Mouse (Mus musculus): ENCODE data around the gene Il2.

Gene Il2

GRCm38 (mm10) chr3:37125655-37126054 lies at the start of gene Il2:
Gene Il2 (minus strand): TSS chr3:37125959.
- DNase-seq (ENCODE audit: low spot score in 2 of 2) = no peak

- DNase-seq (ENCODE audit: low spot score in 2 of 2) = no peak
Observed at GRCm38 (mm10) chr3:37174711-37175572, 49.2 kb upstream of the Il2 start.

- peak in 1 of 2 experiments; percentile 15 for DNase-seq (ENCODE audit: low spot score in 2 of 2)
Observed at GRCm38 (mm10) chr3:37173285-37173684, 47.5 kb upstream of the Il2 start.

GRCm38 (mm10) chr3:37169283-37169682 lies 43.5 kb upstream of the Il2 start:
- no peak for DNase-seq (ENCODE audit: low spot score in 2 of 2)

- DNase-seq (ENCODE audit: low spot score in 2 of 2) = no peak
Observed at GRCm38 (mm10) chr3:37161096-37161495, 35.3 kb upstream of the Il2 start.

GRCm38 (mm10) chr3:37158246-37158645 lies 32.5 kb upstream of the Il2 start:
- DNase-seq (ENCODE audit: low spot score in 2 of 2) = no peak

GRCm38 (mm10) chr3:37157082-37157481 lies 31.3 kb upstream of the Il2 start:
- no peak for DNase-seq (ENCODE audit: low spot score in 2 of 2)

- no peak for DNase-seq (ENCODE audit: low spot score in 2 of 2)
Observed at GRCm38 (mm10) chr3:37154396-37154795, 28.6 kb upstream of the Il2 start.

- DNase-seq (ENCODE audit: low spot score in 2 of 2) = peak; percentile 15 to 20
Observed at GRCm38 (mm10) chr3:37153004-37153403, 27.2 kb upstream of the Il2 start.

GRCm38 (mm10) chr3:37152274-37152673 lies 26.5 kb upstream of the Il2 start:
- no peak for DNase-seq (ENCODE audit: low spot score in 2 of 2)

- no peak for DNase-seq (ENCODE audit: low spot score in 2 of 2)
Observed at GRCm38 (mm10) chr3:37146810-37147209, 21.1 kb upstream of the Il2 start.

- DNase-seq (ENCODE audit: low spot score in 2 of 2) = no peak
Observed at GRCm38 (mm10) chr3:37146406-37146805, 20.6 kb upstream of the Il2 start.

- DNase-seq (ENCODE audit: low spot score in 2 of 2) = no peak
Observed at GRCm38 (mm10) chr3:37144979-37145378, 19.2 kb upstream of the Il2 start.

GRCm38 (mm10) chr3:37141827-37142226 lies 16.1 kb upstream of the Il2 start:
- no peak for DNase-seq (ENCODE audit: low spot score in 2 of 2)

GRCm38 (mm10) chr3:37140168-37140906 lies 14.6 kb upstream of the Il2 start:
- no peak for DNase-seq (ENCODE audit: low spot score in 2 of 2)

- no peak for DNase-seq (ENCODE audit: low spot score in 2 of 2)
Observed at GRCm38 (mm10) chr3:37139192-37139591, 13.4 kb upstream of the Il2 start.

GRCm38 (mm10) chr3:37137231-37137630 lies 11.5 kb upstream of the Il2 start:
- DNase-seq (ENCODE audit: low spot score in 2 of 2) = no peak

- DNase-seq (ENCODE audit: low spot score in 2 of 2) = no peak
Observed at GRCm38 (mm10) chr3:37129063-37129462, 3.3 kb upstream of the Il2 start.

GRCm38 (mm10) chr3:37128269-37128668 lies 2.5 kb upstream of the Il2 start:
- DNase-seq (ENCODE audit: low spot score in 2 of 2) = no peak

GRCm38 (mm10) chr3:37126162-37126561 lies 403 bp upstream of the Il2 start:
- no peak for DNase-seq (ENCODE audit: low spot score in 2 of 2)

GRCm38 (mm10) chr3:37090721-37091120 lies 35.0 kb downstream of the Il2 start:
- no peak for DNase-seq (ENCODE audit: low spot score in 2 of 2)

- no peak for DNase-seq (ENCODE audit: low spot score in 2 of 2)
Observed at GRCm38 (mm10) chr3:37084860-37085259, 40.9 kb downstream of the Il2 start.

- DNase-seq (ENCODE audit: low spot score in 2 of 2) = peak in 1 of 2 experiments; percentile 6
Observed at GRCm38 (mm10) chr3:37073211-37073610, 52.5 kb downstream of the Il2 start.

Measured in natural killer cell, adult 2 months (primary cell).